Mouse (Mus musculus): ENCODE measurements around the gene Gfra4.

DNA sequence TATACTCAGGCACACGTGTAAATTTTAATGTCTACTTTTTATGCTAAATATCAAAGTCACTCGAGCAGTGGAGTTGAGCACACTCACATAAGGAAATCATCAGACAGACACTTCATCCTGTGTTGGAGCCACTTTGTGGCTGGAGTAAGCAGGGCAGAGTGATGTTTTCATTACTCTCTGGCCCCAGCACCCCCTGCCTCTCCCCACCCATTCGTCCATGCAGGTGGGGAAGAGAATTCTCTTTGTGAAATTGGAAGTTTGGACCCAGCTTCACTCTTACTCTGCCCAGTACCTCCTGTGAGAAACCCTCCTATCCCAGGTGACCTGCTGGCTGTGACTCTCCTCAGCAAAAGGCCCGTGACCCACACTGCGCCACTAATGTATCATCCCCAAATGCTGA lies 4.2 kb downstream of the Gfra4 start:
- TF ChIP-seq POLR2A (IDR thresholded peaks at IDR 0.05; ENCODE audit: extremely low read depth, insufficient read depth, low read length): no peak
- no peak for TF ChIP-seq CTCF (IDR thresholded peaks at IDR 0.05; ENCODE audit: low read depth, low read length)
